Mouse (Mus musculus): ENCODE data around the gene 4931409K22Rik. TPM values are rescaled to one million over a fixed set of nuclear protein-coding genes. Genes with fewer than 3 reads are reported as not detected.

Gene 4931409K22Rik
- polyA plus RNA-seq, 1 experiment: 4.7 TPM

GRCm38 (mm10) chr5:24512271-24512670 is 44.3 kb downstream of the 4931409K22Rik start:
- Histone ChIP-seq H3K4me1 (ENCODE audit: control insufficient read depth, insufficient read depth, low read length) (no peaks in the 10 kb centered on the region), H3K27ac (ENCODE audit: control insufficient read depth, insufficient read depth, low read depth, low read length, poor library complexity) (no peak overlapping the region), H3K4me3 (replicated peaks; ENCODE audit: control insufficient read depth, low read depth, low read length) (no peak overlapping the region)
- 57% methylated on average over 8 of the region's 8 CpGs for whole genome bisulfite sequencing
- TF ChIP-seq POLR2A (IDR thresholded peaks at IDR 0.05; ENCODE audit: borderline replicate concordance, control insufficient read depth, low read depth, low read length) (no peak), CTCF (IDR thresholded peaks at IDR 0.05; ENCODE audit: control insufficient read depth, insufficient read depth, low read length) (no peak)

DNA sequence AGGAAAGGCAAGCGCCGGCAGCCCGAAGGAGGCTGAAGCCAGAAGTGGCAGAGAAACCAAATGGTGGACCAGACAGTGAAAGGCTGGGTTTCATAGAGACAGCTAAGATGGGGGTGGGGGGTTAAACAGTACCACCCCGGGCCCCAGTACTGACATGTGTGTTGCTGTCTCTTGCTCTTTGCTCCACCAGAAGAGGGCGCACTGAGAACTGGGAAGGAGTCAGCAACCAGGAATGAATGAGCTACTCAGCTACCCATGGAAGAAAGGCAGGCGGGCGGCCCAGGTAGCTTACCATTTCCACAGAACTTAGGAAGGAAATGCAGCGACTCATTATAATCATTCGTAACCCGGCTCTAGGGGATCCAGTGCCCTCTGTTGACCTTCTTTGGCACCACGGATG is 46.0 kb downstream of the 4931409K22Rik start:
- 38% methylated on average over 11 of the region's 11 CpGs for WGBS
- H3K4me1 ChIP-seq (ENCODE audit: control insufficient read depth, insufficient read depth, low read length): no peaks in the 10 kb centered on the region
- TF ChIP-seq POLR2A (IDR thresholded peaks at IDR 0.05; ENCODE audit: borderline replicate concordance, control insufficient read depth, low read depth, low read length) (no peak), CTCF (IDR thresholded peaks at IDR 0.05; ENCODE audit: control insufficient read depth, insufficient read depth, low read length) (peak; percentile 41; the same call in 1 of the 2 replicates)
- no peak overlapping the region for H3K4me3 ChIP-seq (replicated peaks; ENCODE audit: control insufficient read depth, low read depth, low read length)
- H3K27ac ChIP-seq (ENCODE audit: control insufficient read depth, insufficient read depth, low read depth, low read length, poor library complexity): no peak overlapping the region

- no peak overlapping the region for H3K27ac ChIP-seq (ENCODE audit: control insufficient read depth, insufficient read depth, low read depth, low read length, poor library complexity)
- no peak for TF ChIP-seq POLR2A (IDR thresholded peaks at IDR 0.05; ENCODE audit: borderline replicate concordance, control insufficient read depth, low read depth, low read length)
- no peak for TF ChIP-seq CTCF (IDR thresholded peaks at IDR 0.05; ENCODE audit: control insufficient read depth, insufficient read depth, low read length)
- 87% methylated on average over 7 of the region's 7 CpGs for WGBS
- no peaks in the 10 kb centered on the region for H3K4me1 ChIP-seq (ENCODE audit: control insufficient read depth, insufficient read depth, low read length)
- H3K4me3 ChIP-seq (replicated peaks; ENCODE audit: control insufficient read depth, low read depth, low read length): no peak overlapping the region
These were observed 48.2 kb downstream of the 4931409K22Rik start for GRCm38 (mm10) chr5:24508406-24508805.

- H3K4me3 ChIP-seq (replicated peaks; ENCODE audit: control insufficient read depth, low read depth, low read length): no peak overlapping the region
- H3K27ac ChIP-seq (ENCODE audit: control insufficient read depth, insufficient read depth, low read depth, low read length, poor library complexity): no peak overlapping the region
- WGBS: 15% methylated on average over 2 of the region's 2 CpGs
- TF ChIP-seq CTCF (IDR thresholded peaks at IDR 0.05; ENCODE audit: control insufficient read depth, insufficient read depth, low read length): no peak
- TF ChIP-seq POLR2A (IDR thresholded peaks at IDR 0.05; ENCODE audit: borderline replicate concordance, control insufficient read depth, low read depth, low read length): no peak
- no peaks in the 10 kb centered on the region for H3K4me1 ChIP-seq (ENCODE audit: control insufficient read depth, insufficient read depth, low read length)
These were observed 51.1 kb downstream of the 4931409K22Rik start for GRCm38 (mm10) chr5:24505513-24505912.

DNA sequence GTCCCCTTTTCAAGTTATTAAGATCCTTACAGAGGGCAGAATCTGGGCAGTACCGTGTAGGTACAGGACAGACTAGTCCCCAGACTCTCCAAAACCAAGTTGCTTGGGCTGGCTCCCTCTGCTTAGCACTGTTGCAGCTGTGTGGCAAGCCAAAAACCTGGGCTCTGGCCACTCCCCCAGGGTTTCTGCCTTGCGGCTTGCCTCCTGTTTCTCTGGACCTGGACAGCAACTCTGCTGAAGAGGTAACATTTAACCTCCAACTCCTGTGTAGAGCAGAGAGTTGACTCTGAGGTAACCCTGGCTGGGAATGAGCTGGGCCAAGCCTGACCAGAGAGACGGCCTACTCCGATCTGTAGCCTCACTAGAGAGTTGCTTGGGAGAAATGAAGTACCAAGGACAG is 53.8 kb downstream of the 4931409K22Rik start:
- Histone ChIP-seq H3K4me3 (replicated peaks; ENCODE audit: control insufficient read depth, low read depth, low read length) (no peak overlapping the region), H3K27ac (ENCODE audit: control insufficient read depth, insufficient read depth, low read depth, low read length, poor library complexity) (no peak overlapping the region), H3K4me1 (ENCODE audit: control insufficient read depth, insufficient read depth, low read length) (no peaks in the 10 kb centered on the region)
- WGBS: 81% methylated on average over 4 of the region's 4 CpGs
- TF ChIP-seq POLR2A (IDR thresholded peaks at IDR 0.05; ENCODE audit: borderline replicate concordance, control insufficient read depth, low read depth, low read length) (no peak), CTCF (IDR thresholded peaks at IDR 0.05; ENCODE audit: control insufficient read depth, insufficient read depth, low read length) (no peak)

DNA sequence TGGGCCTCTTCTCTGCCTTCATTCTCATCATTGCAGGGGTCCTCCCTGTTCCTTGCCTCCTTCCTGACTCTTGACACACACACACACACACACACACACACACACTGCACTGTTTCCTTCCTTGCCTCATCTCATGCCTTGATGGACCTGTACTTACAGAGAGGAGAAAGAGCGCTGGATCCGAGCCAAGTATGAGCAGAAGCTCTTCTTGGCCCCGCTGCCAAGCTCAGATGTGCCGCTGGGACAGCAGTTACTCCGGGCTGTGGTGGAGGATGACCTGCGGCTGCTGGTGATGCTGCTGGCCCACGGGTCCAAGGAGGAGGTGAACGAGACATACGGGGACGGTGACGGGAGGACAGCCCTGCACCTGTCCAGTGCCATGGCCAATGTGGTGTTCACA is 55.8 kb downstream of the 4931409K22Rik start:
- 93% methylated on average over 11 of the region's 11 CpGs for WGBS
- TF ChIP-seq POLR2A (IDR thresholded peaks at IDR 0.05; ENCODE audit: borderline replicate concordance, control insufficient read depth, low read depth, low read length): no peak
- TF ChIP-seq CTCF (IDR thresholded peaks at IDR 0.05; ENCODE audit: control insufficient read depth, insufficient read depth, low read length): no peak
- Histone ChIP-seq H3K4me1 (ENCODE audit: control insufficient read depth, insufficient read depth, low read length) (no peaks in the 10 kb centered on the region), H3K4me3 (replicated peaks; ENCODE audit: control insufficient read depth, low read depth, low read length) (no peak overlapping the region), H3K27ac (ENCODE audit: control insufficient read depth, insufficient read depth, low read depth, low read length, poor library complexity) (no peak overlapping the region)

DNA sequence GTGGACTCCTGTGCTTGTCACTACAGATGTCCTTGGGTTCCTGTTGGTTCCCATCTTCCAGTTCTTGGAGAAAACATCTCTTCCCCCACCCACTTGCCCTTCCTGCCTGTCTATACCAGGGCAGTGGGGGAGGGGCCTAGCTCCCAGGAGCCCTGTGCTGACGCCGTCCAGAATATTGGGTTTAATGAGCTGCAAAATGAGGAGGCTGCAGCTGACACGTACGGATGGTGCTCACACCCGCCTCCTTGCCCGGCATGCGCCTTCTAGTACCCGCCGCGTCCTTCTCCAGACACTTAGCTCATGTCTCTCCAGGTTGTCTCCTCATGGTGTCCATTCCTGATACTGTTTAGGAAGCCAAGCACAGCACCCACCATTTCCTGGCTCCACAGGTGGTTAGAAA is 57.5 kb downstream of the 4931409K22Rik start:
- TF ChIP-seq POLR2A (IDR thresholded peaks at IDR 0.05; ENCODE audit: borderline replicate concordance, control insufficient read depth, low read depth, low read length) (no peak), CTCF (IDR thresholded peaks at IDR 0.05; ENCODE audit: control insufficient read depth, insufficient read depth, low read length) (no peak)
- Histone ChIP-seq H3K4me3 (replicated peaks; ENCODE audit: control insufficient read depth, low read depth, low read length) (no peak overlapping the region), H3K4me1 (ENCODE audit: control insufficient read depth, insufficient read depth, low read length) (no peaks in the 10 kb centered on the region), H3K27ac (ENCODE audit: control insufficient read depth, insufficient read depth, low read depth, low read length, poor library complexity) (no peak overlapping the region)
- WGBS: 90% methylated on average over 10 of the region's 10 CpGs

GRCm38 (mm10) chr5:24497526-24497925 is 59.1 kb downstream of the 4931409K22Rik start:
- Histone ChIP-seq H3K4me1 (ENCODE audit: control insufficient read depth, insufficient read depth, low read length) (no peaks in the 10 kb centered on the region), H3K27ac (ENCODE audit: control insufficient read depth, insufficient read depth, low read depth, low read length, poor library complexity) (no peak overlapping the region), H3K4me3 (replicated peaks; ENCODE audit: control insufficient read depth, low read depth, low read length) (no peak overlapping the region)
- TF ChIP-seq CTCF (IDR thresholded peaks at IDR 0.05; ENCODE audit: control insufficient read depth, insufficient read depth, low read length): no peak
- TF ChIP-seq POLR2A (IDR thresholded peaks at IDR 0.05; ENCODE audit: borderline replicate concordance, control insufficient read depth, low read depth, low read length): no peak
- WGBS: 94% methylated on average over 12 of the region's 12 CpGs

DNA sequence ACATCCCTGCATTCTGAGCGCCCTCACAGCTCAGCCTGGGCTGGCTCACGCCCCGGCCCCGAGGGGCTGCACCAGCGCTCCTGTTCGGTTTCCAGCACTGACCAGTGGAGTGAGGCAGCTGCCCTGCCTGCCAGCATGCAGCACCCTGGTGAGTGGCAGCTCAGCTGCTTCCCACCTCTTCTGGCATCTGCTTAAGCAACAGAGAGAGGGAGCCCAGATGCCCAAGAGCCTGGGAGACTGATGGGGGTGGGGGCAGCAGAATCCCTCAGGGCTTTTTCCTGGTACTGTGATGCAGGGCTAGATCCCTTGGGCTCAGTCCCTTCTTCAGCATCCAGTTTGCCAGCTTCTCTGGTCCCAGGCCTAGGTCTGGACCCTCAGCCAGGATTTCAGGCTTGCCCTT is 59.9 kb downstream of the 4931409K22Rik start:
- WGBS: 99% methylated on average over 6 of the region's 6 CpGs
- no peaks in the 10 kb centered on the region for H3K4me1 ChIP-seq (ENCODE audit: control insufficient read depth, insufficient read depth, low read length)
- no peak for TF ChIP-seq POLR2A (IDR thresholded peaks at IDR 0.05; ENCODE audit: borderline replicate concordance, control insufficient read depth, low read depth, low read length)
- TF ChIP-seq CTCF (IDR thresholded peaks at IDR 0.05; ENCODE audit: control insufficient read depth, insufficient read depth, low read length): no peak
- no peak overlapping the region for H3K4me3 ChIP-seq (replicated peaks; ENCODE audit: control insufficient read depth, low read depth, low read length)
- no peak overlapping the region for H3K27ac ChIP-seq (ENCODE audit: control insufficient read depth, insufficient read depth, low read depth, low read length, poor library complexity)
